Mouse (Mus musculus) liver, adult 2 months (tissue): ENCODE measurements around the gene Fam160b1.

Experiments used
- CTCF ChIP-seq: fragments of 200-500 bp; IDR thresholded peaks from 2 replicates; pipeline ENCODE4 v1.5.1; 2011; ENCODE audit warnings: low read depth, low read length, control low read depth
- POLR2A ChIP-seq: fragments of 200-500 bp; IDR thresholded peaks from 2 replicates; pipeline ENCODE4 v1.6.1; 2011; ENCODE audit warnings: low read length, control low read depth; ENCODE audit not compliant: insufficient read depth; ENCODE audit errors: extremely low read depth

GRCm38 (mm10) chr19:57437042-57437441 lies 76.6 kb downstream of the Fam160b1 start:
- TF ChIP-seq POLR2A, result no peak
- TF ChIP-seq CTCF, result no peak
